Mouse (Mus musculus) kidney, embryonic 14.5 days (tissue): ENCODE results near the gene Lgals3. TPM values are rescaled to one million over a fixed set of nuclear protein-coding genes. Genes with fewer than 3 reads are reported as not detected.

Source experiments
- ATAC-seq: fragments of 200-750 bp; cut with Nextera tagmentation; 2 replicates; pipeline ENCODE4 v1.8.0; 2017; ENCODE audit warnings: moderate number of reproducible peaks, mild to moderate bottlenecking, moderate TSS enrichment, moderate library complexity; ENCODE audit not compliant: low FRiP score, low TSS enrichment
- H3K27ac ChIP-seq: fragments of 300-500 bp; sonication (generic); 2 replicates; pipeline ENCODE4 v1.5.1; 2014; ENCODE audit warnings: low read depth, mild to moderate bottlenecking, low read length, moderate library complexity, mixed read lengths
- H3K27me3 ChIP-seq: fragments of 300-500 bp; sonication (generic); 2 replicates; pipeline ENCODE4 v1.6.1; 2014; ENCODE audit warnings: mild to moderate bottlenecking, low read length; ENCODE audit not compliant: control insufficient read depth, insufficient read depth
- H3K36me3 ChIP-seq: fragments of 300-500 bp; sonication (generic); 2 replicates; pipeline ENCODE4 v1.6.1; 2014; ENCODE audit warnings: low read length, mixed read lengths; ENCODE audit not compliant: control insufficient read depth, insufficient read depth
- H3K4me1 ChIP-seq: fragments of 300-500 bp; sonication (generic); 2 replicates; pipeline ENCODE4 v1.6.1; 2014; ENCODE audit warnings: low read length, mixed read lengths; ENCODE audit not compliant: control insufficient read depth, insufficient read depth
- H3K4me2 ChIP-seq: fragments of 300-500 bp; sonication (generic); replicated peaks from 2 replicates; pipeline ENCODE4 v1.6.1; 2014; ENCODE audit warnings: low read depth, mild to moderate bottlenecking, low read length
- H3K4me3 ChIP-seq: fragments of 300-500 bp; sonication (generic); 2 replicates; pipeline ENCODE4 v1.5.1; 2014; ENCODE audit warnings: mild to moderate bottlenecking, low read length
- H3K9ac ChIP-seq: fragments of 300-500 bp; sonication (generic); 2 replicates; pipeline ENCODE4 v1.6.1; 2014; ENCODE audit warnings: low read depth, mild to moderate bottlenecking, low read length, moderate library complexity
- H3K9me3 ChIP-seq: fragments of 300-500 bp; sonication (generic); 2 replicates; pipeline ENCODE4 v1.6.1; 2016; ENCODE audit warnings: low read length; ENCODE audit not compliant: control insufficient read depth
- WGBS: fragments of 180-500 bp; shearing (Covaris S2); extraction: QIAGEN DNeasy Blood & Tissue Kit; methylation state at CpG from one replicate; pipeline ENCODE4 v1.1.7; 2014; 5-methylcytosine and 5-hydroxymethylcytosine counted together
- polyA plus RNA-seq: library from polyadenylated mRNA; unstranded; fragments of >200 nt; fragmentation: Nextera tagmentation; extraction: Ambion mirVana; gene quantifications from 2 replicates; pipeline ENCODE4 v1.2.1, GENCODE M21; 2014

Gene Lgals3
- polyA plus RNA-seq, 1 experiment from 2014 or later: 11.2 TPM

DNA sequence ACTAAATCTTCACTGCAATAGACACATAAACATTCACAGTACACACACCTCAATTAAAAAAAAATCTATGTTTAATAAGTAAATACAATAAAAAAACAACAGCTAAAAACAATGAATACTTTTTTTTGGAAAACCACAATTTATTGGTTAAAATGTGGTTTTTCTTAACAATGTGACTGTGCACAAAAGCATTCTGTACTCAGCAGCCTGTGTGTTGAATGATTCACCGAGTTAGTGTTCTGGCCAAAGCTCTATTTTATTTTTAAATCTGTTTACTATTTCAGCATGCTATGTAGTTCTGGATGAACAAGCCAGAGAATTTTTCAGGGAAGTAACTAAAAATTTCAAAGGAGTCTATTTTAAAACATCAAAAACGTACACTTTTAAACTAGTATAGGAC is 9.0 kb downstream of the Lgals3 start:
- Histone ChIP-seq H3K4me1 (no peaks in the 10 kb centered on the region), H3K9me3 (no peaks in the 10 kb centered on the region), H3K9ac (no peak overlapping the region), H3K27me3 (peaks cover 15% of the 10 kb centered on the region), H3K36me3 (no peaks in the 10 kb centered on the region), H3K27ac (no peak overlapping the region), H3K4me2 (no peak overlapping the region), H3K4me3 (no peak overlapping the region)
- WGBS: 68% methylated on average over 2 of the region's 2 CpGs
- ATAC-seq: no peak

DNA sequence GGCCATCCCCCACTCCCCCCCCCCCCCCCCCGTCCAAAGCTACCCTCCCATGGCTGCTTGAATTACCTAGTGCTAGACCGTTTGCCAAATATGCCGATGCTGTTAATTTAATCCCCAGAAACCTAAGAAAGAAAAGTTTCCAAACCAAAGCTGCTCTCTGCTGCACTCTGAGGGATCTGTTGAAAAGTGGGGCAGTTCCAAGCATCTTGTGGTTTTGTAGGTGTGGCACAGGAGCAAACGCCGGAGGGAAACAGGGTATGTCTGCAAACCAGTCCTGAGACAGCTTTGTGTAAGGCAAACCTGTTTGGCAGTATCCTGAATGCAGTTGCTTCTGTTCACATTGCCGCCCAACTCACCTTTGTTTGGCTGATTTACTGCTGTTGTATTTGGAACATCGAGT is 10.8 kb downstream of the Lgals3 start:
- H3K27me3 ChIP-seq: peaks cover 11% of the 10 kb centered on the region
- H3K36me3 ChIP-seq: no peaks in the 10 kb centered on the region
- no peak for ATAC-seq
- H3K9ac ChIP-seq: no peak overlapping the region
- WGBS: 78% methylated on average over 7 of the region's 7 CpGs
- H3K27ac ChIP-seq: no peak overlapping the region
- no peak overlapping the region for H3K4me2 ChIP-seq
- no peaks in the 10 kb centered on the region for H3K9me3 ChIP-seq
- H3K4me3 ChIP-seq: no peak overlapping the region
- H3K4me1 ChIP-seq: no peaks in the 10 kb centered on the region

GRCm38 (mm10) chr14:47383911-47384310 is 16.4 kb downstream of the Lgals3 start:
- H3K9me3 ChIP-seq: no peaks in the 10 kb centered on the region
- no peaks in the 10 kb centered on the region for H3K27me3 ChIP-seq
- WGBS: 87% methylated on average over 7 of the region's 7 CpGs
- ATAC-seq: no peak
- H3K4me1 ChIP-seq: no peaks in the 10 kb centered on the region
- no peak overlapping the region for H3K9ac ChIP-seq
- H3K27ac ChIP-seq: no peak overlapping the region
- no peak overlapping the region for H3K4me3 ChIP-seq
- peaks cover 32% of the 10 kb centered on the region for H3K36me3 ChIP-seq
- no peak overlapping the region for H3K4me2 ChIP-seq

DNA sequence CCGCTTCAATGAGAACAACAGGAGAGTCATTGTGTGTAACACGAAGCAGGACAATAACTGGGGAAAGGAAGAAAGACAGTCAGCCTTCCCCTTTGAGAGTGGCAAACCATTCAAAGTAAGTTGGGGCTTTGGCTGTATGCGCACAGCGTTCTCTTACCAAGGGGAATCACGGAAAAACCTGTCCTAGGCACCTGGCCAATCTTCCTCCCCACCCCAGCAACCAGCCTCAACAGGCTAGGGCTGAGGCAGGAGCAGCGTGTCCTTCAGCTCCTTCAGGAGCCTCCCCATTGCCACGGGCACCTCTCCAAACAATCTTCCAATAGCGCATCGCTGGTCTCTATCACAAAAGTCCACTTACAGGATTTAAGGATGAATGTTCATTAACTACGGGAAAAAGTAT is 17.1 kb downstream of the Lgals3 start:
- no peak for ATAC-seq
- Histone ChIP-seq H3K4me1 (no peaks in the 10 kb centered on the region), H3K27me3 (no peaks in the 10 kb centered on the region), H3K36me3 (peaks cover 39% of the 10 kb centered on the region), H3K27ac (no peak overlapping the region), H3K9me3 (no peaks in the 10 kb centered on the region), H3K4me2 (no peak overlapping the region), H3K4me3 (no peak overlapping the region), H3K9ac (no peak overlapping the region)
- 90% methylated on average over 10 of the region's 10 CpGs for WGBS

DNA sequence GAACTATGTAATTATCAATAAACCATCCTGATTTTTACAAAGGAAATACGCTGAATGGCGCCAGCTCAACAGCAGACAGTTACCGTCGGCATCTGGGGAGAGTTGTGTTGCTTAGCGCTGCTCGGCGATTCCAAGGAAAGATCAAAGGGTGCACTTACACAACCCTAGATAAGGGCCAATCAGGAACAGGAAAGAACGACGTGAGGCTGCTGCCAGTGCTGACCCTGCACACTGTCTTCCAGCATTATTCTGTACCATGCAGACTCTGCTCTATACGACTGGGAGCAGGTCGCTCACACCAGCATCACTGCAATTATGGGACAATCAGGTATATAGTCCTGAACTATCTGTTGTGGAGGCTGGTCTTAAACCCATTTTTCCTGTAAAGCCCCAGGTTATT is 18.6 kb downstream of the Lgals3 start:
- peaks cover 54% of the 10 kb centered on the region for H3K36me3 ChIP-seq
- no peak overlapping the region for H3K9ac ChIP-seq
- H3K4me3 ChIP-seq: no peak overlapping the region
- H3K27ac ChIP-seq: no peak overlapping the region
- no peaks in the 10 kb centered on the region for H3K9me3 ChIP-seq
- H3K27me3 ChIP-seq: no peaks in the 10 kb centered on the region
- H3K4me1 ChIP-seq: no peaks in the 10 kb centered on the region
- no peak for ATAC-seq
- 80% methylated on average over 11 of the region's 11 CpGs for WGBS
- no peak overlapping the region for H3K4me2 ChIP-seq

DNA sequence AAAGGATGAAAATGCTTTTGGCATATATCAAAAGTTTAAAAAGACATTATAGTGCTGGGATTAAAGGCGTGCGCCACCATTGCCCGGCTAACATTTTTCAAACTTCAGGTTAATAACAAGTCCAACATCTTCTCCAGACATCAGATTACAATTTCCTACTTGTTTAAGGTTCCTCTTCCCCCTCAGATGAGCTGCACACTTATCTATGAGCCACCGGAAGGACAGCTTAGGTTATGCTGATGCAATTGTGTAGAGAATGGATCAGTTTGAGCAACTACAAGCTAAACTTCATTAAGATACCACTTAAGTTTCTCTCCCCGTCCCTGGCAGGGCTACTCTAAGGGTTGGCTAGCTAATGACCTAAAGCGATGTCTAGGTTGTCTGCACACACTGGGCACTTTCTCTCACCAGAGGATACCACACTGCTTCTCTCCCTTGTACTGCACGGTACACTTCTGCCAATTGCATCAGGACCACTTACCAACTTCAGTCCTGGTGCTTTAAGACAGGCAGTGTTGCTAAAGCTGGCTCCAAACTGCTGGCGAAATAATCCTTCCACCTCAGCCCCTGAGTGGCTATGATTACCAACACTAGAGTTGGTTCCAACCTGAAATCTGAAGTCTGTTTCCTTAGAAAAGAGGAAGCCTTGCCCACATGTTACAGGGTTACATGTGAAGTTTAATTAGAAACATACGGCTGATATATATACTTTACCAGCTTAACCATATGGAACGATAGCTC is 26.0 kb downstream of the Lgals3 start:
- WGBS: 95% methylated on average over 10 of the region's 10 CpGs
- Histone ChIP-seq H3K9me3 (no peaks in the 10 kb centered on the region), H3K27ac (no peak overlapping the region), H3K4me2 (no peak overlapping the region), H3K4me1 (no peaks in the 10 kb centered on the region), H3K36me3 (peaks cover 97% of the 10 kb centered on the region), H3K27me3 (no peaks in the 10 kb centered on the region), H3K4me3 (no peak overlapping the region), H3K9ac (no peak overlapping the region)
- ATAC-seq: no peak

DNA sequence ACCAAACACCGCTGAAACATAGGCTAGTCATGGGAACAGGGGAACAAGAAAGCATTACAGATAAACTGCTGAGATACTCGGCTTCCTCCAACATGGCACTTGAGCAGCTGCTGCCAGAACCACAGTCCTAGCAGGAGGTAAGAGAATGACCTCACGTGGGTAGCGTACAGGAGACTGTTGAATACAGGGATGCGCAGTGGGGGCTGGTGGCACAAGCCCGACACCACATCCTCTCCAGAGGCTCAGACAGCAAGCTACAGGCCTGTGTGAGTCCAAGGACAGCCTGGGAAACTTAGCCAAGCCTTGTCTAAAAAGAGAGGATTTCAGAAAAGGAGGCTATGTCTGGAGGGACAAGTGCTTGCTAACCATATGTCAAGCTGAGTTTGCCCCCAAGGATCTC is 27.5 kb downstream of the Lgals3 start:
- 99% methylated on average over 6 of the region's 6 CpGs for WGBS
- Histone ChIP-seq H3K27me3 (no peaks in the 10 kb centered on the region), H3K4me1 (no peaks in the 10 kb centered on the region), H3K9ac (no peak overlapping the region), H3K4me2 (no peak overlapping the region), H3K27ac (no peak overlapping the region), H3K36me3 (peaks cover 96% of the 10 kb centered on the region), H3K4me3 (no peak overlapping the region), H3K9me3 (no peaks in the 10 kb centered on the region)
- ATAC-seq: no peak

DNA sequence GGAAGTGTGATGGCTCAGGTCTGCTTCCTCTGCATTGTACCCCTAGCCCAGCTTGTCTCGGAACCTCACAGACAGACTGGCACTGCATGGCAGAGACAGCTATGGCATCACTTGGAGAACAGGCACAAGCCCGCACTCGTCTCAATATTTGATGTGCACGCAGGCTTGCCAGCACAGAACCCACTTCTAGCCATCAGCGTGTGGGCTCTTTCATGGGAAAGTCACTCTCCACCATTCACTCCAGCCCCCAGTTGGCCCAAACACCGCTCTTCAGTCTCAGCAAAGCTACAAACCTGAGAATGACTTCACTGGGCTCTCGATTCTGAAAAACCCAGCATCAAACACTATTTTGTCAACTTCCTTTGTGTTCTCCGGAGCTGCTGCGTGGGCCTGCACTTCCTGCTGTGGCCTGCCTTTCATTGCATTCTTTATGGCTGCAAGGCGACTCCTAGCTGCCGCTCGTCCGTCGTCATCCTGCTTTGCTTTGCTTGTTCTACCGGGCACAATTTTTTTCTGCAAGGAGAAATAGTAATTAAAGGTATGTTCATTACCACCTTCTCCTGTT is 28.0 kb downstream of the Lgals3 start:
- no peak overlapping the region for H3K4me3 ChIP-seq
- H3K27ac ChIP-seq: no peak overlapping the region
- H3K27me3 ChIP-seq: no peaks in the 10 kb centered on the region
- H3K36me3 ChIP-seq: peaks cover 92% of the 10 kb centered on the region
- H3K9ac ChIP-seq: no peak overlapping the region
- H3K9me3 ChIP-seq: no peaks in the 10 kb centered on the region
- ATAC-seq: no peak
- no peaks in the 10 kb centered on the region for H3K4me1 ChIP-seq
- no peak overlapping the region for H3K4me2 ChIP-seq
- WGBS: 82% methylated on average over 15 of the region's 15 CpGs

- H3K9me3 ChIP-seq: no peaks in the 10 kb centered on the region
- no peak overlapping the region for H3K4me2 ChIP-seq
- WGBS: 66% methylated on average over 5 of the region's 5 CpGs
- no peak overlapping the region for H3K9ac ChIP-seq
- H3K4me3 ChIP-seq: no peak overlapping the region
- H3K27ac ChIP-seq: no peak overlapping the region
- H3K36me3 ChIP-seq: peaks cover 88% of the 10 kb centered on the region
- peak; percentile 39; the same call in 1 of the 2 replicates for ATAC-seq
- H3K27me3 ChIP-seq: no peaks in the 10 kb centered on the region
- no peaks in the 10 kb centered on the region for H3K4me1 ChIP-seq
Measured at GRCm38 (mm10) chr14:47396165-47396652, 28.7 kb downstream of the Lgals3 start.
